Mouse (Mus musculus) ES-Bruce4 (cell line): ENCODE data around the gene Dnajb12. TPM values are rescaled to one million over a fixed set of nuclear protein-coding genes. Genes with fewer than 3 reads are reported as not detected.
A peak's percentile ranks its signal among the peaks of the same experiment; 100 is the strongest.

Experiments
- H3K27ac ChIP-seq: 2 replicates; pipeline ENCODE4 v1.5.1; 2012; ENCODE audit warnings: low read length, inconsistent platforms; ENCODE audit not compliant: insufficient read depth
- H3K27me3 ChIP-seq: 2 replicates; pipeline ENCODE4 v1.6.1; 2012; ENCODE audit warnings: mild to moderate bottlenecking, low read length, inconsistent platforms; ENCODE audit not compliant: control insufficient read depth, poor library complexity, insufficient read depth, severe bottlenecking
- H3K36me3 ChIP-seq: 2 replicates; pipeline ENCODE4 v1.6.1; 2012; ENCODE audit warnings: inconsistent platforms, mild to moderate bottlenecking, low read length, moderate library complexity; ENCODE audit not compliant: control insufficient read depth, poor library complexity, insufficient read depth, severe bottlenecking
- H3K4me1 ChIP-seq: one replicate; pipeline ENCODE4 v1.8.1; 2011; ENCODE audit warnings: low read length; ENCODE audit not compliant: control insufficient read depth, insufficient read depth
- H3K4me3 ChIP-seq: 2 replicates; pipeline ENCODE4 v1.5.1; 2011; ENCODE audit warnings: low read depth, mild to moderate bottlenecking, low read length
- H3K9ac ChIP-seq: 2 replicates; pipeline ENCODE4 v1.6.1; 2012; ENCODE audit warnings: low read depth, mild to moderate bottlenecking, inconsistent platforms; ENCODE audit not compliant: poor library complexity, severe bottlenecking
- H3K9me3 ChIP-seq: replicated peaks from 2 replicates; pipeline ENCODE4 v1.6.1; 2012; ENCODE audit warnings: mild to moderate bottlenecking, low read length, inconsistent platforms; ENCODE audit not compliant: control insufficient read depth, poor library complexity, insufficient read depth, severe bottlenecking
- CTCF ChIP-seq: IDR thresholded peaks from one replicate; pipeline ENCODE4 v1.8.1; 2011; ENCODE audit warnings: low read depth, low read length
- EP300 ChIP-seq: IDR thresholded peaks from 2 replicates; pipeline ENCODE4 v1.6.1; 2011; ENCODE audit warnings: low read depth, low read length; ENCODE audit not compliant: insufficient read depth
- POLR2A ChIP-seq: IDR thresholded peaks from one replicate; pipeline ENCODE4 v1.8.1; 2011; ENCODE audit warnings: low read length; ENCODE audit not compliant: insufficient read depth
- polyA plus RNA-seq: library from polyadenylated mRNA; stranded (reverse); fragments of >200 nt; gene quantifications from 2 replicates; pipeline ENCODE4 v1.2.4, GENCODE M21; 2011; ENCODE audit warnings: low read depth; ENCODE audit not compliant: missing spikeins, insufficient read depth, insufficient read length

Dnajb12 gene
- polyA plus RNA-seq, 1 experiment: 29.3 TPM

DNA sequence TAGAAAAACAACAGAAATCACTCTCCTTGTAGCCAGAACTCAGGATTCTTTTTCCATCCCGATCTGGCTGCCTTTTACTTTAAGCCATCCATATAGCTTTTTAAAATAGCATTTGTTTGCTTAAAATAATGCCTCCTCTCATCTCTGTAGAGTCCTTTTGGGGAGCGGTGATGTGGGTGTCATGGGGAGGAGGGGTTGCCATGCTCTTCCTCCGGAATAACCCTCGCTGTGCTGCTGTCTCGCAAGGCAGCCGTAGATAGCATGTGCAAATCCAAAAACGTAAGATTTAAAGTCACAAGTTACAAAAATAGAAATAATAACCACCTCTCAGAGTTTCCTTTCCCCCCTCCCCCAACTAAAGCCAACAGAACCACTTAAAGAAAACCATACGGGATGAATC, 37.9 kb upstream of the Dnajb12 start:
- Histone ChIP-seq H3K9me3 (no peaks in the 10 kb centered on the region), H3K27ac (no peak overlapping the region), H3K27me3 (no peaks in the 10 kb centered on the region), H3K4me3 (no peak overlapping the region), H3K36me3 (no peaks in the 10 kb centered on the region), H3K4me1 (peaks cover 4% of the 10 kb centered on the region), H3K9ac (no peak overlapping the region)
- TF ChIP-seq EP300 (no peak), CTCF (no peak), POLR2A (no peak)

- no peak for TF ChIP-seq EP300
- TF ChIP-seq POLR2A: no peak
- no peak for TF ChIP-seq CTCF
- Histone ChIP-seq H3K4me1 (no peaks in the 10 kb centered on the region), H3K27ac (no peak overlapping the region), H3K27me3 (no peaks in the 10 kb centered on the region), H3K4me3 (no peak overlapping the region), H3K36me3 (no peaks in the 10 kb centered on the region), H3K9ac (no peak overlapping the region), H3K9me3 (no peaks in the 10 kb centered on the region)
Measured at GRCm38 (mm10) chr10:59843125-59843524, 36.2 kb upstream of the Dnajb12 start.

DNA sequence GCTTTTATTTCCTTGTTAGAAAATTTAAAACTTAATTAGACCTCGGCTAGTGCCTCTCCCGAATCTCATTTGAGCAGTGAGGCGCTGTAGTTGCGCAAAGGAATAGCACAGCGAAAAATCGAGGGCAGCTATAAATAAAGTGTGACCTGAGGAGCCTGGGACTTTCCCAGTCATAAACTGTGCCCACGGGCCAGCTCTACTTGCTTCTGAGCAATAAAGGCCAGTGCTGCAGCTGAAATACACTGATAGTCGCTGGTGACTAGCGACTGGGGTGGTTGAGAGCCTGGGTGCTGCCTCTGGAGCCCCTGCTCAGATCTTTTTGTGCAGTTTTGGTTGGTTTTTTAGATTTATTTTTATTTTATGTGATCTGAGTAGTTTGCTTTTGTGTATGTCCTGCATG, 34.7 kb upstream of the Dnajb12 start:
- peaks cover 4% of the 10 kb centered on the region for H3K4me1 ChIP-seq
- no peak for TF ChIP-seq CTCF
- no peak for TF ChIP-seq POLR2A
- TF ChIP-seq EP300: no peak
- H3K27ac ChIP-seq: no peak overlapping the region
- no peak overlapping the region for H3K4me3 ChIP-seq
- H3K36me3 ChIP-seq: no peaks in the 10 kb centered on the region
- no peaks in the 10 kb centered on the region for H3K27me3 ChIP-seq
- no peak overlapping the region for H3K9ac ChIP-seq
- no peaks in the 10 kb centered on the region for H3K9me3 ChIP-seq

DNA sequence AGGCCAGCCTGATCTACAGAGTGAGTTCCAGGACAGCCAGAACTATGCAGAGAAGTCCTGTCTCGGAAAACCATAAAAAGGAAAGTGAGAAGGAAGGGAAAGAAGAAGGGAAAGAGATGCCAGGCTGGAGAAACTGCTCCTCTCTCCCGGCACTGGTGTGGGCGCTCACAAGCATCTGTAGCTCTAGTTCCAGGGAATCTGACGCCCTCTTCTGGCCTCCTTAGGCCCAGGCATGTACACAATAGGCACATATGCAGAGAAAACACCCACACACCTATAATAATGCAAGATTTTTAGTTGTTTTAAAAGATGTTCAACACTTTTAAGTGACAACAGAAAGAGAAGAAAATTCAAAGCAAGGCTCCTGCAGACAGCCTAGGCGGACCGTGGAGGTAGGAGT, 32.9 kb upstream of the Dnajb12 start:
- Histone ChIP-seq H3K27ac (no peak overlapping the region), H3K36me3 (no peaks in the 10 kb centered on the region), H3K9me3 (no peaks in the 10 kb centered on the region), H3K4me1 (peaks cover 4% of the 10 kb centered on the region), H3K27me3 (no peaks in the 10 kb centered on the region), H3K9ac (no peak overlapping the region), H3K4me3 (no peak overlapping the region)
- TF ChIP-seq POLR2A: no peak
- peak; percentile 66 for TF ChIP-seq CTCF
- TF ChIP-seq EP300: no peak

- TF ChIP-seq EP300 (no peak), POLR2A (no peak), CTCF (no peak)
- Histone ChIP-seq H3K27ac (no peak overlapping the region), H3K27me3 (no peaks in the 10 kb centered on the region), H3K4me3 (no peak overlapping the region), H3K9ac (no peak overlapping the region), H3K4me1 (peaks cover 4% of the 10 kb centered on the region), H3K36me3 (no peaks in the 10 kb centered on the region), H3K9me3 (no peaks in the 10 kb centered on the region)
Measured at GRCm38 (mm10) chr10:59848079-59848877, 31.1 kb upstream of the Dnajb12 start.

GRCm38 (mm10) chr10:59848953-59849352, 30.4 kb upstream of the Dnajb12 start:
- no peaks in the 10 kb centered on the region for H3K9me3 ChIP-seq

More at GRCm38 (mm10) chr10:59848953-59849352, 30.4 kb upstream of the Dnajb12 start:
- H3K4me3 ChIP-seq: no peak overlapping the region
- H3K36me3 ChIP-seq: no peaks in the 10 kb centered on the region
- H3K4me1 ChIP-seq: peaks cover 4% of the 10 kb centered on the region
- no peak overlapping the region for H3K27ac ChIP-seq
- H3K9ac ChIP-seq: no peak overlapping the region
- TF ChIP-seq POLR2A: no peak
- no peak for TF ChIP-seq CTCF
- no peak for TF ChIP-seq EP300
- H3K27me3 ChIP-seq: no peaks in the 10 kb centered on the region
